Mouse (Mus musculus) lung, postnatal 10 days (tissue): ENCODE results near the gene Mxi1.
A peak's percentile ranks its signal among the peaks of the same experiment; 100 is the strongest.

ENCODE experiments used
- DNase-seq: peaks from one replicate; pipeline ENCODE4 v3.0.0; 2021

Gene Mxi1

GRCm38 (mm10) chr19:53303382-53303781, 6.9 kb upstream of the Mxi1 start:
- DNase-seq, result no peak

DNA sequence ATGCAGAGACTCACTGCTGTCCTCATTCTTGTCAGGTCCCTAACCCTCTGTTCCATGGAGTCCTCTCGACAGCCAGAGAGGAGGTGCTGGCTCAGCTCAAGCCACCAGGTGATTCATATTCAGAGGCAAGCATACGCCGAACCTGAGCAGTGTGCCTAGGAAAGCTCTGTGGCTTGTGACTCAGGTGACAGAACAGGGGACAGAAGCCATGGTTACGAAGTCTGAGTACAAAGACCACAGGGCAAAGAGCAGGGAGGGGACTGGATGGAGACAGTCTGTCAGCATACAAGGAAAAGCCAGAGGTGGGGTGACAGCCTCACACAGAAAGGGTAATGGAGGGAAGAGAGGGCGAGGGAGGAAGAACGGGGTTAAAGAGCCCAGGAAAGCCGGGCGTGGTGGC, 4.7 kb upstream of the Mxi1 start:
- no peak for DNase-seq

DNA sequence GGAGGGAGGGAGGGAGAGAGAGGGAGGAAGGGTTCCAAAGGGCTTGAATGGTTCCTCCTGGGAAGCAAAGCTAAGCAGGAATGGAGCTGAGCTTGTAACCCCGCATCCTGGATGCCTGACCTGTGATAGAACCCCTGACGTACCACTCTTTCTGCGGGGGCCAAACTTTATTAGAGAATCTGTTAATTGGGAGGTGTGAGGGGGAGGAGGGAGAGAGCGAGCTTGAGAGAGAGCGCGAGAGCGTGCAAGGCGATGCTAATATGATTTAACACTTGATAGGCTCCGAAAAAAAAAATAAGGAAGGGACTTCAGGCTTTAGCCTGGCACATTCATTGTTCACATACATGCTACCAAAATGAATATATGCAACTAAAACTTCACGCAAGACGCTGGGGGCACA, 3.6 kb upstream of the Mxi1 start:
- no peak for DNase-seq

DNA sequence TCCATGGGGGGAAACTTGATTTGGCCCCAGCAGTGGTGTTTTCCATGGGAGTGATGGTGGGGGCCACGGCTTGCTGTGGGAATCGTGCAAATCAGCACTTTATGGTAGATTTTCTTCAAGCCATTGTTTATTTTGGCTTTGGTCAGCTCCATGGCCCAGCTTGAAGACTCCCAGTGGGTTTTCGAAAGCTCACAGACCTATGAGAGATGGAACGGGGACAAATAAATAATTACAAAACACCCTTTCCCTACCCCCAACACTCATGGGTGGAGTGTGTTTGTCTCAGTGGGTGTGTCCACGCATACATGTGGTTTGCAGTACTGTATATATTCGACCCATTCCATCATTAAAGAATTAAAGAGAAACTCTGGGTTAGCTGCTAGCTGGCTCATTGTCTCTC, 3.1 kb upstream of the Mxi1 start:
- DNase-seq, result no peak

GRCm38 (mm10) chr19:53309631-53310030, 687 bp upstream of the Mxi1 start:
- DNase-seq, result no peak

GRCm38 (mm10) chr19:53310771-53311523, 629 bp downstream of the Mxi1 start:
- peak; percentile 66 for DNase-seq

DNA sequence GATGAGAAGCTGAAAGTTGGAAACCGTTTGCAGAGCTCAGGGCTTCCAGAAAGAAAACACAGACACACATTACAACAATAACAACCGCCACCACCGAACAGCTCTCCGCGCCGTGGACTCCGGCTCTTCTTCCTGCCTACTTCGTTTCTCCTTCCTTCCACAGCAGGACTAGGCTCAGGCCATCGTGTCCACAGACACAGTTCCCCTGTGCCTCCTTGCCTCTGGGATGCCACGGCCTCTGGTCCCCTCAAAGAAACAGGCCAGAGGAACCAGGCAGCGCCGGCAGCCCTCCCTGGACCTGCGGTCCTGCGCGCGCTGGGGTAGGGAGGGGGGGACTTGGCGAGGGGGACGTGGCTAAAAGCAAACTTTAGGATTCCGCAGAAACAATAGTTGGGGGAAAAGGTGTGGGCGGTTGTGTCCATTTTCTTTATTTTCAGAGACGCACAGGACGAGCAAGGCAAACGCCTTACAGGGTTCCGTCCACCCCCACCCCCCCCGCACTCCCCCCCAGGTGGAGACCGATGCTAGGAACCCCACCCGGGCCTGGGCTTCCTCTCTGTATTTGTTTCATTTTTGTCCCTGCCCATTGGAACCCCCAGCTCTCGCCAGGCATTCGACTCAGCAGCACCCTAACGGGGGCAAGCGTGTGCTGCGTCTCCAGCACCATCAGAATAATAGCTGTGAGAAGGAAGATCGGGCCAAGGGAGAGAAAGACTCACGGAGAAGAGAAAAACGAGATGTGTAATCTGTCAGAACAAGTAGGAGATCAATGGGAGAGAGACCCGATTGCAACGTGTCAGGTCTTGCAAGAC, 1.4 kb downstream of the Mxi1 start:
- peak; percentile 62 for DNase-seq

DNA sequence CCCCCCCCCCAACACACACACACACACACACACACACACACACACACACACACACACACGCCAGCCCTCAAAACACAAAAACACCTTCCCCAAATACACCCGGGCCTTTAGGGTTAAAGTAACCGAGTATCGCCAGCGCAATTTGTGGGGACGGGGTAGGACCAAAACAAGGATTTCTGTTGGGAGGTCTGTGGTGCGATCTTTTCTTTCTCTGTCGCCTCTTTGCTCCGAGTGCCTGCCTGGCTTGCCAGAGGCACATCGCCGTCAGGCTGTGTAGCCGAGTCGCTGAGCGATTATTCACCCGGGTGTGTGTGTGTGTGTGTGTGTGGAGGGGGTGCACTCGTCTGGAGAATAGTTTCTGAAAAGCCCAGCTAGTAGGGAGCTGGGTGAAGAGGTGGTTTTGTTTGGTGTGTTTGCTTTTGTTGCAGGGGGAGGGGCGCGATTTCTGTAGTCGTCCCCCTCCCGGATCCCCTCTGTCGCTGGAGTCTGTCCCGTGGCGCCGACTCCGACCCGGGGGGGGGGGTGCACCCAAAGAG, 2.1 kb downstream of the Mxi1 start:
- peak; percentile 83 for DNase-seq

DNA sequence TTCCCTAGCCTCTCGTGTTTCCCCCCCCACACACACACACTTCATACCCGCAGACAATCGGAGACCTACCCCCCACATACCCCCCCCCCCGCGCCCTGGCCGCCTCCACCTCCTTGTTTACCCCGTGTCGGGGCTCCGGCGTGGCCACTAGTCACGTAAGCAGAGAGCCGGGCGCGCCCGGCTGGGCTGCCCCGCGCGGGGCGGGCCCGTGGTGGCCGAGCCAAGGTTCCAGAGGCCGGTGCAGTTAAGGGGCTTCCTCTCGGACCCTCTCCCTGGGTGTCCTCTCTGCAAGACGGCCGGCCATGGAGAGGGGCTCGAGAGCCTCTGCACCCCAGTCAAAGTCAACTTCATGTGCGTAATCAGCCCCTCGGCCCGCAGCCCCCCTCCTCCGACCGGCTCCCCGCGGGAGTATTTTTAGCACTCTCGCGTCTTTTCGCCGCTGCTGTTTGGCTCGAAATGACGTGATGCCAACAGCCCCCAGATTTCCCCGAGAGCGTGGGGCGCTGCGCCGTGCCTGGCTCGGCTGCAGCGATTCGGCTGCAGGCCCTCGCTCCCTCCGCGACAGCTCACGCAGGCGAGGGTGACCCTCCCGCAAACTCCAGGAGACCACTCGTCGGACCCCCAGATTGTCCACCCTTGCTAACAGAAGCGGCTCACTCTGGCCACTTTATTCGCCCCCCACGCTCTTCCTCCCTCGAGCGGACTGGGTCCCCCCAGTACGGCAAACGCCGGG, 2.8 kb downstream of the Mxi1 start:
- DNase-seq, result peak; percentile 92

DNA sequence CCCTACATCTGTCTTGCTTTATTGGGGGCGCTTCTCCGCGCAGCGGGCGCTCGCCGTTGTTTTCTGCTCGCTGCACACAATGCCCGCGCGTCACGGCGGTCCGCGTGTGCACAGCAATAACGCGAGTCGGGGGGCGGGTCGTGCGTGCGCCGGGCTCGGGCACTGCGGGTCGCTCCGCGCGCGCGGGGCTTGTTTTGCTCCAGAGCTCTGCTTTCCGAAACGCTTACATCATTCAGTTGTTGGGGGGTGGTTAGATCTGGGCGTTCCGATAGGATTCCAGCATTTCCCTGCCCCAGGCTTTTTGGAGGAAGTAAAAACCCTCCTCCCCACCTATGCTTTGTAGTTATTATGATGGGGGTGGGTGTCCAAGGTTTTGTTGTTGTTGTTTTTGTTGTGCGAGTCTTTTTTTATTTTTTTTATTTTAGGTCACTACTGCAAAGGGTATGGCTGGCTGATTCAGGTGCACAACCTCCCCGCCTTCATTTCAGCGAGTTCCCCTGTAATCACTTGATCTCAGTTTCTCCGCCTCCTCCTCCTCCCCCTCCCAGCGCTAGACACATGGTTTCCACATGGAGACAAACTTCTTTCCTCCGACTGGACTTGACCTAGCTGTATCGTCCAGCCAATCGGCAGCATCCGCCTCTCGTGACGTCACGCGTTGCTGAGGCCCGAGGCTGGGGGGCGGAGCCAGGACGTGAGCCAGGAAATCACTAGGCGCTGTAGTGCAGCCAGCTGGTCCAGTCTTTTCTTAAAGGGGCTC, 3.5 kb downstream of the Mxi1 start:
- DNase-seq, result peak; percentile 99

DNA sequence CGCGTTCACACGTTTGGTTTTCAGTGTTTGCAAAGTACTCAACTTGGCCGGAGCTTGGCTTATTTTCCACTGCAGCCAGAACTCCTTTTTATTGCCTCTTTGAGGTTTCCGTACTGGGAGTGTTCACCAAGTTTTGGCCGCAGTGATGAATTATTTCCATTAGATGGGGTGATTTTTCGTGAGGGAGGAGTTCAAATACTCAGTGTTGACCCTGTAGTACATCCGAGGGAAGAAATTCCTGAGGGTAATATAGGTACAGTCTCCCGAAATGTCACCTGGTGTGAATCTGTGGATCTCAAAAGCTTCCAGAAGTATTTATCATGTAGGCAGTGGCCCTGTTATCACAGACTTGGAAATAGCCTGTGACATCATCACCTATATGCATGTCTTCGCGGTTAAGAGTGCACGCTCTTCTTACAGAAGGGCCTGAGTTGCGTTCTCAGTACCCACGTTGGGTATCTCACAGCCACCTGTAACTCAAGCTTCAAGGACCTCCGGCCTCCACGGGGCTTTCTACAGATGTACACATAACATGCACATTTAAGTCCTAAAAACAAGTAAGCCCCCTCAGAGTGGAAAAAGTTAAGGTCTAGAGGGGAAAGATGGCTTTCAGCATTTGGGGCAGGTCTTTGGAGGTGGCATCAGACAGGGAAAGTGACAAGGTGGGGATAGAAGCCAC, 4.4 kb downstream of the Mxi1 start:
- DNase-seq, result no peak

DNA sequence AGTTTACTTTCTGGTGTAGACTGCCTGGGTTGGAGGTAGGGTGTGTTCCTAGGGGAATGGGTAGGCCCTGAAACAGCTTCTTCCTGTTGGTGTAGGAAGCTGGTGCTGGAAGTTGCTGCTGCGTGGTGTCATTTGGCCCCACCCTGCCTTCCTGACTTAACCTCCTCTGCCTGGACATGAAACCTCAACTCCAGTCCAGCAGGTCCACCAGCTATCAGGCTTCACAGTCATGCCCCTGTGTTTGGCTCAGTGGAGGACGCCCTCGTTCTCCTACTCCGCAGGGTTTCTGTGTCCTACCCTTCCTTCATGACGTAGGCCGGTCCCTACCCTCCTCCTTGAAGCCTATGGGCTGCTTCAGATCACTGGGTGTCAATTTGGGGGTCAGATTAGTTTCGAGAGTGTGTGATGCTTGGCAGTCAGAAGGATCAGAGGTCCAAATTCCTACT, 4.9 kb downstream of the Mxi1 start:
- DNase-seq, result peak; percentile 17

DNA sequence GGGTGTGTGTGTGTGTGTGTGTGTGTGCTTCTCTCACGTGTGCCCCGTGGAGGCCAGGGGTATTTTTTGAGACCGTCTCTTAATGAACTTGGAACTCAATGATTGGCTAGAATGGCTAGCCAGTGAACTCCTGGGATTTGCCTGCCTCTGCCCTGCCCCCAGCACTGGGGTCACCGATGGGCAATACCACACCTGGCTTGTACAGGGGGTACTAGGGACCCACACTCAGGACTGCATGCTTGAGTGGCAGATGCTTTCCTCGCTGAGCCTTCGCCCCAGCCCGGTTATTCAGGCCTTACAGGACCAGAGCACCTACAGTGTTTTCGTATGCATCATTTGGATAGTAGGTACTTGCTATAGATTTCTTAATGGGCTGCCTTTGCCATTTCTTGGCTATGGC, 5.8 kb downstream of the Mxi1 start:
- DNase-seq, result no peak

GRCm38 (mm10) chr19:53316963-53317362, 6.6 kb downstream of the Mxi1 start:
- DNase-seq, result no peak

DNA sequence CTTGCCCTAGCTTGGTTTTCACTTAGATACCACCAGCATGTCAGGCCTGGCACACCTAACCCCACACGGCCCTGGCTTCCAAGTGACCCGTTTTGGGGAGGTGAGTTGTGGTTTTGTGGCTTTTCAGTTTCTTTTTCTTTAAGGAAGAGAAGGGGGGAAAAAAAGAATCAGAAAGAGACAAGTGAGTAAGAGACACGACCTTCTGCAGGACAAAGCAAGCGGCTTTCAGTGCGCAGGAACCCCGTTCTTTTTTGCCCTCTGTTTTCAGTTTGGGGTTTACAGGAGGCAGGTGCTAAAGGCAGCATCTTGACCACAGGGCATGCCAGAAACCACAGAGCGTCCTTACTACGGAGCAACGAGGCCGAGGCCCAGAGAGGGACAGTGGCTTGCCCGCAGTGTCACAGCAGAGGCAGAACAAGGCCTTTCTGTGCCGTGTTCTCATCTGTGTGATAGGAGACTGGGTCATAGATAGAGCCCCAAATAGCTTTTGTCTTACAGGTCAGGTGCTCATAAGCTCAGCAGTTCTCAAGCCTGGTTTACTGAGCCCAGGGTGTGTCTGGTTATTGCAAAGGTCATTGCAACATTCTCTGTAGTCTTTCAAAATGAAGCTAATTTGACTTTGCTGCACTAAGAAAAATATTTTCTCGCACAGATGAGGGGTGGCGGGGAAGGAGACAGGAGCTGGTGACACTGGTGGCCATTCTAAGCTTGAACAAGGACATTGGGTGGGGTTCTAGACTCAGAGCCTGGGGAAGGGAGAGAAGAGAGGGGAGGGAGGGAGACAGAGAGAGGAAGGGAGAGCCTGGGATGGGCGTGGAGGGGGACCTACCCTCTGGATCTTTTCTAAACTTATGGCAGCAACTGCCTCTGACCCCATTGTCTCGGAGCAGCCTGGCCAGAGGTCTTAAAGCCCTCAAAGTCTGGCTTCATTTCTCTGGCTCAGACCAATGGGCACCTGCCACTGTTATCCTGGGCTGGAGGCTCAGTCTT, 8.1 kb downstream of the Mxi1 start:
- no peak for DNase-seq

DNA sequence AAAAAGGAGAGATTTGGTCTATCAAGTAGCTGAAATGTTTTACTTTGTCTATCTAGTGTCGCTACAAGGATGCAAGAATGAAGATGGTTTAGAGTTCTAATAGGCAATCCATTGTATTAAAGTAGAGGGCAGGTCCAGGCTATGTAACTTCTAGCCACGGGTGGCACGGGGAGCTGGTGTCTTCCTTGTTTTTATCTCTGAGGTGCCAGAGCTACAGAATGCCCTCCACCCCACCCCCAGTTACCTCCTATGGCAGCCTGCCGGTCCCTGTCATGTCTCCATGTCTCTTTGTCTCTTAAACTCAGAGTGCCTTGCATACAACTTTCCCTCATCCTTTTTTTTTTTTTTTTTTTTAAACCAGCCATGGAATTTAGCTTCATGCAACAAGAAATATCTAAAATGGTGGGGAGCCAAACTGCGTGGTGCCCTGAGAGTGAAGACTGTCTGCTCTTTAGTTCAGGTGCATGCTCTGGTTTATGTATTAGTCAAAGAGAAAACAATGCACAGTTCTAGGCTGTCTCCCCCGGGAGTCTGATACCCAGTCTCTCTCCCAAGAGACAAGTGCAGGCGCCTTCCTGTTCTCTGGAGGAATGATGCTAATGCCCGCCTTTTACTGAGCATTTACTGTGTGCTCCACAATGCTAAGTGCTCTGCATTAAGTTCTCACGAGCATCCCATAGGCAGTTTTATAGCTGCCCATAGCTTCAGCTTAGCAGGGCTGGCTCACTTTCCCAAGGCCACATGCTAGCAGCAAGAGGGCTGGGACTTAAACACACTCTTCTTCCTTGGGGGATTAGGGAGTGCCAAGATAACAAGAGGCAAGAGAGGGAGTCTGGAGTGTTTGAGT, 10.2 kb downstream of the Mxi1 start:
- no peak for DNase-seq

DNA sequence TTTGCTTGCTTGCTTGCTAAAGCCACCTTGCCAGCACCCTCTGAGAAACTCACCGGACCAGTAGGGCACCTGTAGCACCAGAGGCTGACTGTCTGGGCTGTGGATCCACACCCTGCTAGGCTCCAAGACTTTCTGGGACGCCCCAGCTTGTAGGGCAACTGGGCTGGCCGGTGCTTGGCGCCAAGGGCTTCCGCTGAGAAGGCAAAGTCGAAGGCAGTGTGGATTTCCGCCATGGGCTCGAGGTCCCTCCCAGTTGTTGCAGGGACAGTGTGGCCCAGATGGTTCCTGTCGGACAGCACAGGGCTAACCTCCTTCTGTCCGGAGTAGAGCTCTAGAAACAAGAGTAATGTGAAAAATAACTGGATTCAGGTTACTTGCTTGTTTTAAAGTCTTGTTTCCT, 11.0 kb downstream of the Mxi1 start:
- peak; percentile 57 for DNase-seq

GRCm38 (mm10) chr19:53322438-53323048, 12.2 kb downstream of the Mxi1 start:
- no peak for DNase-seq

- DNase-seq, result no peak
These were observed 14.5 kb downstream of the Mxi1 start for GRCm38 (mm10) chr19:53324866-53325265.
